Mouse (Mus musculus) testis, postnatal 10 days (tissue): ENCODE measurements around the gene Zfp827.

Source experiments
- DNase-seq: peaks from one replicate; pipeline ENCODE4 v3.0.0; 2021; ENCODE audit warnings: low spot score

The Zfp827 gene

DNA sequence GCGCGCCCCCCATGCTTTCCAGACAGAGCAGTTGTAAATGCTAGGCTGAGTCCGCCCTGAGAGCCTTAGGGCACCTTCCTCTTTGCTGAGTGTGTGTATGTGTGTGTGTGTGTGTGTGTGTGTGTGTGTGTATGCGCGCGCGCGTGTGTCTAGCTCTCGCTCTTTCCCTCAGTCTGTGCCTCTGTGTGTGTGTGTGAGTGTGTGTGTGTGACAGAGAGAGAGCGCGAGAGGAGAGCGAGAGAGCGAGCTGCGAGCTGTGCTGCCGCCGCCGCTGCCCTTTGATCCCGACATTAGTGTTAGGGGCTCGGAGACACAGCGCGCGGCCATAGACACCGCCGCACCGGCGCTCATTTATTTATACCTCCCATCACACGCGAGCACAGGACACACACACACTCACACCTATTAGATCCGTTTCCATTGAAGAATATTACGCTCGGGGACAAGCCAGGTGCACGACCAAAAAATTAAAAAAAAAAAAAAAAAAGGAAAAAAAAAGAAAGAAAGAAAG, at the start of gene Zfp827:
Zfp827 (plus strand) TSS at position 461 of the 511 bp plus-strand sequence.
- peak; percentile 80 for DNase-seq

DNA sequence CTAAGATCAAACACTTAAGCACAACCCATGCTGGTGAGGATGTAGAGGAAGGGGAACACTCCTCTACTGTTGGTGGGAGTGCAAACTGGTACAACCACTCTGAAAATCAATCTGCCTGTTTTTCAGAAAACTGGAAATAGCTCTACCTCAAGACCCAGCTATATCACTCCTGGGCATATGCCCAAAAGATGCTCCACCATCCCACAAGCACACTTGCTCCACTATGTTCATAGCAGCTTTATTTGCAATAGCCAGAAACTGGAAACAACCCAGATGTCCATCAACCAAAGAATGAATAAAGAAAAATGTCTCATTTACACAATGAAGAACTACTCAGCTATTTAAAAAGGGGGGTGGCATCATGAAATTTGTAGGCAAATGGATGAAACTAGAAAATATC, 23.9 kb upstream of the Zfp827 start:
- no peak for DNase-seq

DNA sequence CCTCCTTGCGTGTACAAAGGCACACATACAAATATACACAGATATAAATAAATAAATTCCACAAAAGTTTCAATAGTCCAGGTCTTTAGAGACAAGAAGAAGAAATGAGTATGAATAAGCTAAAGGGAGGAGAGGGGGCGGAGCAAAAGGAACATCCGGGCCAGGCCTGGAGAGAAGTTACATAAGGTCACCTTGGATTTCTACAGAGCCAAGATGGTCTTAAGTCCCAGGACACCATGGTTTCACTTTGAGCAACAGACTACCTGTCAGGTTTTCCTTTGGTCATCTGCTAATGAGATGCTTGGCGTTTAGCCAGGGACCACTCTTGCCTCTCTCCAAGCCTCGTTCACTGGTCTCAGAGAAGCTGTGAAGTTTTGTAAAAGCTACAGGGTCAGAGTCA, 13.2 kb upstream of the Zfp827 start:
- no peak for DNase-seq

DNA sequence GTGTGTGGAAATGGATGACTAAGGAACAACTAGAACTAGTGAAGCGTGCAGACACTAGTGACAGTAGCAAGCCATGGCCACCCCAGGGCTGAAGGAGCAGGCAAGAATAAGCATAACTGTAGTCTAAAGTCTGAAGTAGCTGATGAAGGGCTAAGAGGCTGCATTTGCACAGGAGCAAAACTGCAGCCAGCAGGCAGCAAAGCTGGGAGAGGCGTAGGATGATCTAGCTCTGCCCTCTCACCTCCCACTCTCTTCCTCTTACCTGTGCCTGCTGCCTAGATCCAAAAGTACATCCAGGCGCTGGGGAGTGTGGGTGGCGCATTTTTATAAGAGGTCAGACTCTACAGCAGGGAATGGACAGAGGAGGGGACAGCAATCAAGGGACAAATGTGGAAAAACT, 12.2 kb upstream of the Zfp827 start:
- DNase-seq, result no peak

DNA sequence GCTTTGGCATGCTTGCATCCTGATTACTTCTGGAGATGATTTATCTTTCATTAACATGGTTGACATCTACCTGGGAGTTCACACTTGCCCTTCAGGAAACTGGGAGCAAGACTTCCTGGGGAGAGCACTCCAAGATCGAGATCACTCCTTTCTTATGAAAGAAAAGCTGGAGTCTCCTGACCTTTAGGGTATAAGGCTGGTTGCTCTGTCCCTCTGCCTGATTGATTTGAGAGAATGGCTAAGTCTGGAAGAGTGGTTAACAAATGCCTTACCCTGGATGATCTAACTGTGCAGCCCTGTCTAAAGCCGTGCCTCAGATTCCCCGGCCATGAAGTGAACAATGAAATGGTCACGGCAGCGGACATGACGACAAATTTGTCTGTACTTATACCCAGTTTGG, 11.7 kb upstream of the Zfp827 start:
- no peak for DNase-seq

DNA sequence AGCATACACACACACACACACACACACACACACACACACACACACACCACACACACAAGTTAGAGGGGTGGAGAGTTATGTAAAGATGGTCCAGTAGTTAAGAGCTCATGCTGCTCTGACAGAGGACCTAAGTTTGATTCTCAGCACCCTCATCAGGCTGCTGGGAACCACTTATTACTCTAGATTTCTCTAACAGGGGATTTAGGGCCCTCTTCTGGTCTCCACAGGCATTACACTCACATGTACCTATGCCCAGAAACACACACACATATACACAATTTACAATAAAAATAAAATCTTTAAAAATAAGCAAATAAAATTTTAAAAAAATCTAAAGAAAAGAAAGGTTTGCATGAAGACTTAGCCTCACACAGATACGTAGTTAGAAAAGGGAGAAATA, 4.3 kb upstream of the Zfp827 start:
- no peak for DNase-seq

DNA sequence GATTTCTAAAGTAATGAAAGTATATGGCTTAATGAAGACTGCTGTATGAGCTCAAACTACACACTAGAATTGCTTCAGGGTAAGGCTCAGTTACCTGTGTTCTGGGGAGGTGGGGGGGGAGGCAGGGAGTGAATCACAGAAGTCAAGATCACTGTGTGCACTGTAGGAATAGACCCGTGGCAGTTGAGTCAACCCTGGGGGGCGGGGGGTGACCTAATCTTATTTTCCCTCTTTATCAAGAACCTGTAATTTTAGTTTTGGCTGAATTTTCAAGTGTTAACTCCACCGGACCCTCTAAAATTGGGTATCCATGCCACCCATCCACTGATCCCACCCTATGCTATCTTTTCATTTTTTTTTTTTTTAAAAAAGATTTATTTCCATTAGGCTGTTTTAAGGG, 918 bp upstream of the Zfp827 start:
- DNase-seq, result no peak

DNA sequence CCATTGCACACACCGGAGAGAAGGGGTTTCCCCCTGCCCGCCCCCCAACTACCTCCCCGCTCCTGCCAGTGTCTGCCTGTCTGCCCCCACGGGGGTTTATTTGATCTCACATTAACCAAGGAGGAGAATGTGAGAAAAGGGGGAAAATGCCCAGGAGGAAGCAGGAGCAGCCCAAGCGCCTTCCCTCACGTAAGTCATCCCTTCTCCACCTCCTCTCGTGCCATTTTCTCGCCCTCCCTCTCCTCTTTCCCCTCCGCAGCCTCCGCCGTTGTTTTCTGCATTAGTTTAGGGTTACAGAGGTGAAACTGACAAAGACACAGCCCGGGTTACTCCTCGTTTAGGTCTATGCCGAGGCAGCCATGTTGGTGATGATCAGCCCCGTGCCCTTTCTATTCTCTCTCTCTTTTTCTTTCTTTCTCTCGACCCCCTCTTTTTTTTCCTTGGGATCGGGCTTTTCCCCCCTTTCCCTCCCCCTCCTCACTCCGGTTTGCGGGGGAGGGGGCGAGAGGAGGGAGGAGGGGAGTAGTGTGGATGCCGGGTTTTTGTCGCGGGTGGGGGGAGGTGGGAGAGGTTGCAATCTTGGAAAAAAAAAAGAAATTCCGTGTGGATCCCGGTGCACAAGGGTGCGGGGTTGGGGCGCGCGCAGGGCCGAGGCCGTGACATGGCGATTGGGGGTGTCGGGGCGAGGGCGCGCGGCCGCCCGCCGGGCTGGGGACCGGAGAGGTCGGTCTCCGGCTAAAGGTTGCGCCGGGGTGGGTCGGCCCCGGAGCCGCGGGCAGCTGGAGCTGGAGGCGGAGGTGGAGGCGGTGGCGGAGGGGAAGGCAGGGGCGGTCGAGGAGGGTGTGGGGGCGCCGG, 531 bp downstream of the Zfp827 start:
- peak; percentile 74 for DNase-seq

DNA sequence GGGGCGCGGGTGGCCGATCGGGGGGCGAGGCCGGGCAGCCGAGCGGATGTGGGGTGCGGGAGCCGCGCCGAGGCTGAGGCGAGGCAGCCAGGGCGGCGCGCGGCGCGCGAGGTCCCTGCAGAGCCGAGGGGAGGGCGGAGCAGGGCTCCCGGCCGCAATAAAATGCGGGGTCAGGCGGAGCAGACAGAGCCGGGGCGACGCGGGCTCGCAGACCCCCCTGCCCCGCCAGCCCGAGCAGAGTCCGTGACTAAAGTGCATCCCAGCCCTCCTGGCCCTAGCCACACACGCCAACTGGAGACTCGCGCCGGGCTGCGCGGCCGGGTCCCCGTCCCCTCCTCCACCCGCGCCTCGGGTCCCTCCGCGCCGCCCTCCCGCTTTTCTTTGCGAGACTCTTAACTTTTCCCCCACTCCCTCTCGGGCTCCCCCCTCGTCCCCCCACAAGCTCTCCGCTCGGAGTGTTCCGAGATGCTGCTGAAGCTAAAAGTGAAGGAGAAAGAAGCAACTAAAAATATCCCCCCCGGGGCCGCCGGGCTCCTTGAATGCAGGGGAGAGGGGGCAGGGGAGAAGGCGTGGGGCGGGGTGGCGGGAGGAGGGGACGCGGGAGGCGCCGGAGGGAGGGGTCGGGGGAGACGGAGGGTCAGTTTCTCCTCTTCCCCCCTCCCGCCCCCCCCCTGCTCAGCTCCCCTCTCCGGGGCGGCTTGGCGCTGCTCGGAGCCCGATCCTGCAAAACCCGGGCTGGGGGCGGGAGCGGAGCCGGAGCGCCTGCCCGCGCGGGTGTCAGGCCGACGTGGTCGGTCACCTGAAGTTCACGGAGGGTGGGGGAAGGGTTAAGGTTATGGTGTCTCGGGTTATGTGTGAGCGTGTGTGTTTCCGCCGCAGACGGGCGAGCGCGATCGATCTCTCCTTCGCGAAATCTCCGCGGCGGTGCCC, 1.4 kb downstream of the Zfp827 start:
- peak; percentile 83 for DNase-seq

DNA sequence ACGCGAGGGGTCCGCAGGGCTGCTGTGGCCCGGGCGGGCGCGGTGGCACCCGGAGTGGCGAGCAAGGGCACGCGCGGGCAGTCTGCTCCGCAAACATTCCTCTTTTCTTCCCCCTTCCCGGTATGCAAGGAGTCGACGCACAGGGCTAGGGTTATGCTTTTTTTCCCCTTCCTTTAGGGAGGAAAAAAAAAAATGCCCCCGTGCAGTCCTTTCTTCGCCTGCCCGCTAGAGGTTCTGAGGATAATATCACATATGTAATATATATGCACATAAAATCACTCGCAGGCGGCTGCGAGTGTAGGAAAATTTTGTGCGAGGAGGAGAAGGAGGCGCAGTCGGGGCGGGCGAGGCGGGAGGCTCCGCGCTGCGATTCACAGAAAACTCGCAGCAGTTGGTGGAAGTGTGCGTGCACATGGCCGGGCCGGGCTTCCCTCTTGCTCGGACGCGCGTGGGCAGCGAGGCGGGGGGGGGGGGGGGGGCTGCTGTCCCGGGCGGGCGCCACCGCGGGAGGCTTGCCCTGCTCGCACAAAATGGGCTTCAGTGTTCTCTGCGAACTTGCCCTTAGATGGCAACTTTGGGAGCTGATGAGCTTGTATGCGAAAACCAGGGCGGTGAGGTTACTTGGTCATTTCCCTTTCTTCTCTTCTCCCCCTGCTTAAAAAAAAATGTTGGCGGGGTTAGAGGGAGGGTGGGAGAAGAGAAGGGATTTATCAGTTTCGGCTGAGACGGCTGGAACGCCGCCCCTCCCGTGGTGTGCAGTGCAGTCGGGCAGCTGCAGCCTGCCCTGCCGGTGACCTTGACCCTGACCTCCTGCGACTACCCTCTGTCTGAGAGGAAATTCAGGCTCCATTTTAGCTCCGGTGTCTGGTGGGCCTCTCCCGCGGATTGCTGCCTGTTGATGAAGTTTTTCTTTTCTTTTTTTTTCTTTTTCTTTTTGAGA, 2.4 kb downstream of the Zfp827 start:
- DNase-seq, result peak; percentile 87

DNA sequence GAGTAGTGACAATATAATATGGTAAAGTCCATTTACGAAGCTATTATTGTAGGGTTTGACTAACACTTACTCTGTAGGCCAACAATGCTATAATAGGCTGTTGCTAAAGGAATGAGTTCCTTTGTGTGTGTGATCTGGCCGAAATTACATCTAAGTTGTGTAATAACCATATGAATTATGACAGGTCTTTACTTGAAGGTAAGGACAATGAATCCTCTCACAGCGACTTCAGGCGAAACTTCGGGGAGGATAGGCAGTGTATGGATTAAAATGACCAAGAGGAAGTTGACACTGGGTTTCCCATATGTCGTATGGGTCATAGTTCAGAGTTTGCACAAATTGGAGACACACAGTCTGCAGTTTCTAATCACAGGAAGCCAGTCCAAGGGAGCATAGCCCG, 9.3 kb downstream of the Zfp827 start:
- no peak for DNase-seq

DNA sequence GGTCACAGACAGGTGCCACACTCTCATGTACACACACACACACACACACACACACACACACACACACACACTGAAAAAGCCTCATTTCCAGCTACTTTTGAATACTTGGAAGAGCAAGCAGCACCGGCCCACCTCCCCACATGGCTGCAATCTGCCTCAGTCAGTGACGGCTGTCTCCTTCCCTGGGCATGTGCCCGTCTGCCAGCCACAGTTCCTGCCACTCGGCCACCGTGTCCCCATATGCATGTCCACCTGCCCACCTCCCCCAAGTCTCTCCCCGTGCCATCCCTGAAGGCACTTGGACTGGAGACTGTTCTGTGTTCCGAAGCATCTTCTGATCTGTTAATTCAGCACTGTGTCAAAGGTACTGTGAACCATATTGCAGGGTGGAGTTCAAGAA, 9.8 kb downstream of the Zfp827 start:
- DNase-seq, result no peak

DNA sequence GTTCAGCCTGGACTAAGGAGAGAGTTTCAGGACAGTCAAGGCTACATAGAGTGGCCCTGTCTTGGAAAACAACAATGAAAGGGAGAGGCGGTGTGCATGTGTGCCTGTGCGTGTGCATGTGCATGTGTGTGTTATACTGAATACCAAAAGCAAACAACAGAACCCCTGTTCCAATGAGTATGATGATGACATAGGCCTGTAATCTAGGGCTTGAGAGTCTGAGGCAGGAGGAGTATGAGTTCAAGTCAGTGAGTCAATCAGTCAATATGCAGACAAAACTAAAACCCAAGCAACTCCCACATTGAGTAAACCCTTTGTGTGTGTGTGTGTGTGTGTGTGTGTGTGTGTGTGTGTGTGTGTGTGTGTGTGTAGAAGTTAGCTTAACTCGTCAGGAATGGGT, 13.2 kb downstream of the Zfp827 start:
- DNase-seq, result no peak

DNA sequence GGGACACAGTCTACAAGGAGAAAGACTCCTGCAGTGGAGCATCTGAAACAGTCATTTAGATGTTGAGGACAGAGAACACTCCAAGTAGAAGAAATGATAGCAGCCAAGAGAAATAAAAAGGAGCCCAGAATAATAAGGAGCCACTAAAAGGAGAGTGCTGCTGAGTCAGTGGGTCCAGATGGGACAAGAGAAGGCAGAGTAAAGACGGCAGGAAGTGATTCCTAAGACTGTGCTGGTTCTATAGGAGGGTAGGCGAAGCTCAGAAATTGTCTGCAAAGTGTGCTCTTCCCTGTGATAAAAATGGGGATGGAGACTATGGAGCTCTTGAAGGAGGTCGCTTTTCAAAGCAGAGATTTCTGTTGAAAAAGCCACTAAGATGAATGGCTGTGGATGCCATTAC, 14.0 kb downstream of the Zfp827 start:
- no peak for DNase-seq

DNA sequence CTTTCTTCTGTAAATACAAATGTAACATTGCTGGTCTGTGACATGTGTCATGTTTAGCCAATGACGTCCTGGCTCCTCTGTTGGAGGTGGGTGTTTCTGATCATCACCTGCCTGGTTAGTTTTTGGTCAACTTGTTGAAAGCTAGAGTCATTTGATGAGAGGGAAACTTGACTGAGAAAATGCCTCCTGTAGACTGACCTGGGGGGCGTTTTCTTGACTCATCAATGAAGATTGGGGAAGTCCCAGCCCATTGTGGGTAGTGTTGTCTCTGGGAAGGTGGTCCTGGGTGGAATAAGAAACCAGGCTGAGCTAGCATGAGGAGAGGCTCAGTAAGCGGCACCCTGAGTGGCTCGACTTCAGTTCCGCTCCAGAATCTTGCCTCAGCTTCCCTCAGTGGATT, 16.4 kb downstream of the Zfp827 start:
- DNase-seq, result no peak

DNA sequence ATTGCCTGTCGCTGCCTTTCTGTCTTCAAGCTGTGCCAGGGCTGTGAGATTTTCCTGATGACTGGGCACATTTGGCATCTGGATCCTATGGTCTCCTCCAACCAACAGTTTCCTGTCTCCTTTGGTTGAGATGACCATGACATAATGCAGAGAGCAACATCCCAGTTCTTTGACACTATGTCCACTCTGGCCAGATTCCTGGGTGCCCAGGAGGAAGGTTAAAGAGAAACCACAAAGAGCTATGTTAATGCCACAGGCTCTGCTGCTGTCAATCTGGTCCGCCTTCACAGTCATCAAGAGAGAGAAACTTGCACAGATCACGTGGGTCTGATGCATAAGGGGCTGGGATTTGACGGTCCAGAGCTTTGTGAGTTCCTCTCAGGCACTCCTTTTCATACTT, 18.4 kb downstream of the Zfp827 start:
- DNase-seq, result no peak

DNA sequence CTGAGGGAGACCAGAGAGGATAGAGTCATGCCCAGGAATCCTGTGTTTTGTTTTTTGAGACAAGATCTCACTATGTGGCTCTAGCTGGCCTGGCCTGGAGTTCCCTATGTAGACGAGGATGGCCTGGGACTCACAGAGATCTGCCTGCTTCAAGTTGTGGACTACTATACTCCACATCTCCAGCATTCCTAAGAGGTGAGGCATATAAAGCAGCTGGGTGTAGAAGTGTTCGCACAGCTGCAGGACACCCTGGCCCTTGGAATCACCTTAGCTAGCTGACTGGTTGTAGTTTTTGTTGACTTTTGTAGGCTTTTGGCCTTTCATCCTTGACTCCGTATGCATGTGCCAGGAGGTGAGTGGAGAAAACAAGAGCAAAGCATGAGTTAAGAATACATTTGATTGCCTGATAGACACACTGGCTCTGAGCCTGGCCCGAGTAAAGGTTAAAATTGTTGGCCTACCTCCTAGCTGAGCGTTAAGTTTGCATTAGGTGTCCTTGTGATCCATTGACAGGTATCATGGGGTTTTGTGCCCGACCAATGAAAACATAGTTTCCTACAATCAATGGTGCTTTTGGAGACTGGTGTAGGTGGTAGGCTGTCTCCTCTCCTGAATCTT, 20.3 kb downstream of the Zfp827 start:
- DNase-seq, result no peak

DNA sequence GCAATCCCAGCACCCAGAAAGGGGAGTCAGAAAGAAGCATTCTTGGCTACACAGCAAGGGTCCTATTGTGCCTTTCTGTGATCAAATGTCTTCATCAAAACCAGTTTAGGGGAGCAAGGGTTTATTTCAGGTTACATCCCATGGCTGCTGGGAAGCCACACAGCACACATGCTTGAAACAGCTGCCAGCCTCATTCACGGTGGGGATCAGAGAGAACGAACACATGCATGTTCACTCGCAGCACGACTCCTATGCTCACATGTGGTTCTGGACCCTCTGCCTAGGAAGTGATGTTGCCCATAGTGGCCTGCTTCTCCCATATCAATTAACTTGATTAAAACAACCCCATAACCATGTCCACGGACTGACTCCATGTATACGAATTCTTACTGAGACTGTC, 26.0 kb downstream of the Zfp827 start:
- no peak for DNase-seq

DNA sequence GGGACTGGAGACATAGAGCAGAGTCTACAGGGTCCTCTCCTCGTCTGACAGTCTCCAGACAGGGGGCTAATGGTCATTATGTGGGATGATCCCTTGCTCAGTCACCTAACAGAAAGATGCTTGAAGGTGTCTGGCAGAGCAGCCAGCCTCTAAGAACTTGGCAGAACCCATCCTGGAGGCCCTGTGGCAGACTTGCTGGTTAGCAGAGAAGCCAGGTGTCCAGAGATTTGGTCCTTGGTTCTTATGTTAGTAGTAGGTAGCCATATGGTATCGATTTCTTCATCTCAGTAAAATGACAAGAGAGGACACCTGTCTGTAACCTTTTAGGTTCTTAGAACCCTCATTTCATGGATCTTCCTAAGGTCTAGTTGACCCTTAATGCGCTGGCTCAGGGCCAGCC, 28.9 kb downstream of the Zfp827 start:
- no peak for DNase-seq

DNA sequence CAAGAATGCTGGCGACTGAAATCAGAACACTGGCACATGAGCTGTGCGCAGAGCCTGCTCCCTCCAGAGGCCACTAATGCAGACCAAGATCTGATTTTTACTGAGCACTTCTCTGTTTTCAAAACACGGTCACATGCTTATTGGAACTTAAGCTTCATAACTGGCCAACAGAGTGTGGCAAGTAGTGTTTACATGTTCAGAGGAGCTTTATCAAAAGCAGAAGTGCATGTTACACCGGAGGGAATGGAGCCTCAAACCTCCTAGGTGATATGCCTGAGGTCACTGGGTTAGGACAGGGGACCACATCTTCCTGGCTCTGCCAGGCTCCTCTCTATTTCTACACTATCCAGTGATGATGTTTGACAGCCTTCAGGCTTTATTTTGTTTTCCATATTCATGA, 31.1 kb downstream of the Zfp827 start:
- DNase-seq, result no peak

DNA sequence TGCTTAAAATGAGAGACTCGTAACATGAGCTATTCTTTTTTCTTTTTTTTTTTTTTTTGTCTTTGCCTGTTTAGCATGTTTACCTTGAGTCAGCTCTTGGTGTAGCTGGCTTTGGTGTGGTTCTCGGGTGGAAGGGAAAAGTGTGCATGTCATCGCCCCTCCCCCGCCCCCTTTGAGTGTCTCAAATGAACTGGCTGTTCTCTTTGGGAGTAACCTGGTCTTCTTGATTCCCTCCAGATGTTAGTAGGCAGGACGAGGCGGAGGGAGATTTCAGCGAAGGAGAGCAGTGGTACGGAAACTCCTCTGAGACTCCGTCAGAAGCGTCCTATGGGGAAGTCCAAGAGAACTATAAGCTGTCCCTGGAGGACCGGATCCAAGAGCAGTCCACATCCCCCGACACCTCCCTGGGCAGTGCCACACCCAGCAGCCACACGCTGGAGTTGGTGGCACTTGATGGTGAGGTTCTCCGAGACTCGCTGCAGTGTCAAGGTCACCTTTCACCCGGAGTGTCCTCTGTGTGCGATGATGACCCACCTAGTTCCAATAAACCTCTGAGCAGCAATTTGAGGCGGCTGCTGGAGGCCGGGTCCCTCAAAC, 31.9 kb downstream of the Zfp827 start:
- peak; percentile 45 for DNase-seq
